8 mouse cellular contexts compared by ENCODE assay signal in genomic region chr15:78587050-78587994, GRCm38 (mm10). TPM values are rescaled to one million over a fixed set of nuclear protein-coding genes. Genes with fewer than 3 reads are reported as not detected.
DNase-seq lines count a peak whose midpoint lies in the region; ATAC-seq and TF ChIP-seq lines count a peak whose summit lies in the region.

No protein-coding gene starts in this region.

- no peaks in the 10 kb centered on the region for H3K9me3 ChIP-seq in hindbrain, postnatal 0 days (ENCODE audit: low read length)

- TF ChIP-seq CTCF in Patski (IDR thresholded peaks at IDR 0.05), result peak; percentile 96
- peak; percentile 98 for TF ChIP-seq CTCF in hindbrain, postnatal 0 days (IDR thresholded peaks at IDR 0.05; ENCODE audit: low read depth)

- CTCF ChIA-PET in Patski (lab: Charles Lee), result interaction anchor here (0.7 to 1.2 kb wide), 2 partner anchors 12 to 156 kb away, joined by 3 read pairs; no protein-coding TSS in a partner anchor

- in situ Hi-C loops in Patski (cut with MboI; ENCODE audit: low pct_unique_long_range_greater_than_20kb), result no loop called here

- peaks cover 2% of the 10 kb centered on the region for H3K27me3 ChIP-seq in Patski
- H3K27me3 ChIP-seq in hindbrain, postnatal 0 days (ENCODE audit: insufficient read depth, low read length), result no peaks in the 10 kb centered on the region

- no peak for DNase-seq in Patski (ENCODE audit: low read depth, low spot score)
- DNase-seq in cerebellum, postnatal 25 days, result peak; percentile 84 to 90
- DNase-seq in gastrocnemius, adult 18-20 months (ENCODE audit: low spot score), result peak; percentile 80
- peak; percentile 92 for DNase-seq in hindbrain, postnatal 0 days (ENCODE audit: low spot score)
- DNase-seq in left cerebral cortex, adult 11 months (ENCODE audit: low spot score), result peak; percentile 74
- peak; percentile 82 to 90 for DNase-seq in lung, postnatal 4 days
- peak; percentile 78 for DNase-seq in retina, postnatal 7 days (ENCODE audit: low read depth, low spot score)
- DNase-seq in urinary bladder, postnatal 10 days (ENCODE audit: low spot score), result peak; percentile 54

- H3K4me3 ChIP-seq in hindbrain, postnatal 0 days (ENCODE audit: low read length), result no peak overlapping the region

- POLR2A ChIA-PET in Patski (lab: Charles Lee), result interaction anchor here (0.6 kb wide), 1 partner anchor 327 kb away, joined by 4 read pairs; no protein-coding TSS in a partner anchor

- peak; percentile 57 for ATAC-seq in Patski
- peak; percentile 93 for ATAC-seq in hindbrain, postnatal 0 days

- H3K4me2 ChIP-seq in hindbrain, postnatal 0 days (ENCODE audit: low read depth, low read length), result no peak overlapping the region

- no peaks in the 10 kb centered on the region for H3K36me3 ChIP-seq in hindbrain, postnatal 0 days (ENCODE audit: insufficient read depth, low read length)

- 0 out of 2 replicates have a peak overlapping the region, but pooled peaks have one; percentile 9 for H3K9ac ChIP-seq in hindbrain, postnatal 0 days (replicated peaks; ENCODE audit: low read length)

- H3K27ac ChIP-seq in hindbrain, postnatal 0 days, result peak overlapping the region; percentile 41; the same call in 1 of the 2 replicates

- no peaks in the 10 kb centered on the region for H3K4me1 ChIP-seq in hindbrain, postnatal 0 days (ENCODE audit: insufficient read depth, low read length)

- WGBS in hindbrain, postnatal 0 days, result 42% methylated on average over 18 of the region's 18 CpGs

RNA-seq across cellular contexts. Expression of gene Cyth4, which starts 9.5 kb away (rescaled TPM):
- 0.03 TPM for polyA plus RNA-seq in Patski (2021)
- 1 to 10 TPM in 1 of 2 experiments, under 1 TPM in 1; 0.82 to 2.3 TPM for total RNA-seq in gastrocnemius, adult 18-20 months (2021)
- total RNA-seq in hindbrain, postnatal 0 days (2014; rRNA removed), result 6.4 and 6.8 TPM in 2 replicates
- polyA plus RNA-seq in hindbrain, postnatal 0 days (2015; fragmentation: Nextera tagmentation; extraction: Ambion mirVana), result 5.7 and 7.2 TPM in 2 replicates

RNA-seq across cellular contexts. Expression of gene Rac2, which starts 14.7 kb away (rescaled TPM):
- polyA plus RNA-seq in Patski (2021), result not detected
- 1 to 10 TPM in 1 of 2 experiments, under 1 TPM in 1; 0.96 to 1.8 TPM for total RNA-seq in gastrocnemius, adult 18-20 months (2021)
- 2.0 and 3.4 TPM in 2 replicates for total RNA-seq in hindbrain, postnatal 0 days (2014; rRNA removed)
- 5.0 and 6.8 TPM in 2 replicates for polyA plus RNA-seq in hindbrain, postnatal 0 days (2015; fragmentation: Nextera tagmentation; extraction: Ambion mirVana)

RNA-seq across cellular contexts. Expression of gene Sstr3, which starts 42.8 kb away (rescaled TPM):
- 0.09 TPM for polyA plus RNA-seq in Patski (2021)
- total RNA-seq in gastrocnemius, adult 18-20 months (2021), result not detected
- 3.1 and 4.0 TPM in 2 replicates for total RNA-seq in hindbrain, postnatal 0 days (2014; rRNA removed)
- polyA plus RNA-seq in hindbrain, postnatal 0 days (2015; fragmentation: Nextera tagmentation; extraction: Ambion mirVana), result 0.97 and 1.0 TPM in 2 replicates

RNA-seq across cellular contexts. Expression of gene C1qtnf6, which starts 56.1 kb away (rescaled TPM):
- 16.9 TPM for polyA plus RNA-seq in Patski (2021)
- total RNA-seq in gastrocnemius, adult 18-20 months (2021), result 1 to 10 TPM; 1.0 to 2.4 TPM
- 3.1 and 6.1 TPM in 2 replicates for total RNA-seq in hindbrain, postnatal 0 days (2014; rRNA removed)
- polyA plus RNA-seq in hindbrain, postnatal 0 days (2015; fragmentation: Nextera tagmentation; extraction: Ambion mirVana), result 10.0 and 10.2 TPM in 2 replicates
